Comparison of ENCODE assay signal across 8 mouse cellular contexts in genomic region chr11:40599956-40600772, GRCm38 (mm10).
DNase-seq lines count a peak whose midpoint lies in the region; ATAC-seq and TF ChIP-seq lines count a peak whose summit lies in the region.

No protein-coding gene starts in this region.

- H3K4me1 ChIP-seq in intestine, embryonic 14.5 days (replicated peaks; ENCODE audit: control insufficient read depth, insufficient read depth, low read length), result no peaks in the 10 kb centered on the region
- 0 out of 2 replicates have a peak, but pooled peaks cover 6% of the 10 kb centered on the region for H3K4me1 ChIP-seq in intestine, embryonic 16.5 days (ENCODE audit: control insufficient read depth, insufficient read depth, low read length)
- H3K4me1 ChIP-seq in G1E (ENCODE audit: insufficient read depth, low read depth, low read length), result no peaks in the 10 kb centered on the region

- no peak overlapping the region for H3K27ac ChIP-seq in intestine, embryonic 14.5 days (ENCODE audit: low read depth)
- no peak overlapping the region for H3K27ac ChIP-seq in intestine, embryonic 16.5 days (ENCODE audit: low read length)

- no peak for TF ChIP-seq CTCF in G1E (IDR thresholded peaks at IDR 0.05; ENCODE audit: low read depth, low read length)

- 9% methylated on average over 15 of the region's 15 CpGs for WGBS in intestine, embryonic 14.5 days
- 7% methylated on average over 15 of the region's 15 CpGs for WGBS in intestine, embryonic 16.5 days

- H3K4me3 ChIP-seq in intestine, embryonic 14.5 days (ENCODE audit: low read depth, low read length), result no peak overlapping the region
- H3K4me3 ChIP-seq in intestine, embryonic 16.5 days (ENCODE audit: low read length), result no peak overlapping the region
- no peak overlapping the region for H3K4me3 ChIP-seq in G1E (ENCODE audit: low read depth, low read length)

- peak overlapping the region; percentile 4; the same call in 1 of the 2 replicates for H3K4me2 ChIP-seq in intestine, embryonic 14.5 days (ENCODE audit: low read length)
- no peak overlapping the region for H3K4me2 ChIP-seq in intestine, embryonic 16.5 days (ENCODE audit: low read depth, low read length)

- H3K9me3 ChIP-seq in intestine, embryonic 14.5 days (ENCODE audit: control insufficient read depth, low read length), result no peaks in the 10 kb centered on the region
- no peaks in the 10 kb centered on the region for H3K9me3 ChIP-seq in intestine, embryonic 16.5 days (ENCODE audit: control insufficient read depth, low read length)
- peaks cover 3% of the 10 kb centered on the region; the same call in 1 of the 2 replicates for H3K9me3 ChIP-seq in G1E (replicated peaks)

- no peak for ATAC-seq in intestine, embryonic 14.5 days (replicated peaks; ENCODE audit: low FRiP score, low TSS enrichment, low read depth)
- no peak for ATAC-seq in intestine, embryonic 16.5 days
- ATAC-seq in G1E (ENCODE audit: extremely low read depth, insufficient number of reproducible peaks, low FRiP score, poor library complexity, severe bottlenecking), result no peak

- peak; percentile 83 for DNase-seq in intestine, embryonic 14.5 days (ENCODE audit: low spot score)
- DNase-seq in G1E (ENCODE audit: low spot score), result peak; percentile 2
- DNase-seq in cerebellum, postnatal 10 days, result peak; percentile 60 to 67
- peak; percentile 62 for DNase-seq in heart, postnatal 4 days
- DNase-seq in lung, postnatal 10 days, result peak; percentile 50
- DNase-seq in testis, postnatal 10 days (ENCODE audit: low spot score), result peak; percentile 66
- no peak for DNase-seq in thymus, adult 18-20 months

- H3K36me3 ChIP-seq in intestine, embryonic 14.5 days (ENCODE audit: control insufficient read depth, insufficient read depth, low read length), result no peaks in the 10 kb centered on the region
- no peaks in the 10 kb centered on the region for H3K36me3 ChIP-seq in intestine, embryonic 16.5 days (ENCODE audit: control insufficient read depth, insufficient read depth, low read length)
- H3K36me3 ChIP-seq in G1E (replicated peaks), result no peaks in the 10 kb centered on the region

- H3K9ac ChIP-seq in intestine, embryonic 14.5 days (ENCODE audit: low read length), result no peak overlapping the region
- no peak overlapping the region for H3K9ac ChIP-seq in intestine, embryonic 16.5 days (ENCODE audit: low read depth, low read length)

- H3K27me3 ChIP-seq in intestine, embryonic 14.5 days (replicated peaks; ENCODE audit: control insufficient read depth, insufficient read depth, low read length), result no peaks in the 10 kb centered on the region
- H3K27me3 ChIP-seq in intestine, embryonic 16.5 days (replicated peaks; ENCODE audit: control insufficient read depth, insufficient read depth, low read length), result no peaks in the 10 kb centered on the region
- H3K27me3 ChIP-seq in G1E (ENCODE audit: insufficient read depth, low read length), result no peaks in the 10 kb centered on the region

Comparison
In these comparisons a context has a peak if more than half of its experiments do, and no peak if none do; other contexts are left out.
1. DNase-seq: peak in intestine, embryonic 14.5 days (single experiment), G1E (single experiment), cerebellum, postnatal 10 days (2 of 2), heart, postnatal 4 days (single experiment), lung, postnatal 10 days (single experiment) and testis, postnatal 10 days (single experiment); none in thymus, adult 18-20 months (0 of 2).